Mouse (Mus musculus) thymus, postnatal 14 days (tissue): ENCODE measurements around the gene Iqce.

Source experiments
- DNase-seq: peaks from one replicate; pipeline ENCODE4 v3.0.0; 2021

The Iqce gene

DNA sequence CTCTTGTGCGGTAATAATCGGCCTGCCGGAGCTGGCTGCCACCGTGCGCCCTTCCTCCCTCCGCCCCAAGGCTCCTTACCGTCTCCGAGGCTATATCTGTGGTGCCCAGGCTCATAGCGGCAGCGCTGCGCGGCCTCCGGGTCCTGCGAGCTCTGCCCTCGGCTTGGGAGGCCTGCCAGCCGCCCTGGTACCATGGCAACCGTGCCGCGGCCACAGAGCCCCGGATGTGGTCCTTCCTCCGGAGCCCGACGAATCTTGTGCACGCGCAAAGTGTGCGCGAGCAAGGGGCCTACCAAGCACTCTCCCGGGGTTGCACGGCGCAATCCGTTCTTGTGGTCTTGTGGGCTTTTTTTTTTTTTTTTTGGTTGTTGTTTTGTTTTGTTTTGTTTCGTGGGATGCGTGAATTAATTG lies at the start of gene Iqce:
Gene Iqce (minus strand): TSS at position 276 of the 411 bp plus-strand sequence.
- peak; percentile 97 for DNase-seq

DNA sequence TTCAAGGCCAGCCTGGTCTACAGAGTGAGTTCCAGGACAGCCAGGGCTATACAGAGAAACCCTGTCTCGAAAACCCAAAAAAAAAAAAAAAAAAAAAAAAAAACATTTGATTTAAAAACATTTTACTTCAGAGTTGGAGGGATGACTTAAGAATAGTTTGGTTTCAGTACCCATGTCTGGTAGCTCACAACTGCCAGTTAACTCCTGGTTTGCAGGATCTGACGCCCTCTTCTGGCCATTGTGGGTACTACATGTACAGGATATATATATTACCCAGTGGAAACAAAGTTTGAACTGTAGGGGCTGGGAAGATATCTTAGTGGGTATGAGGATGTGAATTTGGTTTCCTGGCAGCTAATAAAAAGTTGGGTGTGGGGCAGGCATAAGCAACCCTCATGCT lies 48.7 kb upstream of the Iqce start:
- DNase-seq: peak; percentile 51

DNA sequence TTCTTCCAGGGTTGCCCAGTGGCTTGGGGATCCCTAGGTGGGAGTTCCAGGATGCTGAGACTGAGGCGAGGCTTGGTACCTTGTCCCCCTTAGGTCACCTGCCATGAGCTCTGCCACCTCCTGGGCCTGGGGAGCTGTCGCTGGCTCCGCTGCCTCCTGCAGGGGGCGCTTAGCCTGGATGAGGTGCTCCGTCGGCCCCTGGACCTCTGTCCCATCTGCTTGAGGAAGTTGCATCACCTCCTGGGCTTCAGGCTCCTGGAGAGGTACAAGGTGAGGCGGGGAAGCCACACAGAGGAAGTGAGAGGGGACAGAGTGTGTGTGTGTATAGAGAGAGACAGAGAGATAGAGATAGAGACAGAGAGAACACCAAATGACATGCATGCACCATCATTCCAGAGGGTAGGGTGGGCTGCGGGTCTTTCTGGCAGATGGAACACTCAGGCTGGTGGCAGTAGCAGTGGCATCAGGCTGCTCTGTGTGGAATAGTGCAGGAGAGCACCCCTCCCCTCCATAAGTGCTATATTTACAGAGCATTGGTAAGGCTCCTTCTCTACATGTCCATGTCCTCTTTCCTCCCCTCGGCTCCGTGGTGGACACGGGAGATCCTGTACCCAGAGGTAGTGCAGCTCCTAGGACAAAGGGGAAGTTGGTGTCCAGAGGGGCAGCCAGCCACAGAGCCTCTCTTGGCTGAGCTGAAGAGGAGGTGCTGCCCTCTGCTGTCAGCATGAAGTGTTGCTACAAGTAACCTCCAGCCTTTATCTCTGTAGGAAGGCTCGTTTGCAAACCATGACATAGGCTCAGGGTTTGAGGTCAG lies 47.1 kb upstream of the Iqce start:
- DNase-seq: peak; percentile 73

DNA sequence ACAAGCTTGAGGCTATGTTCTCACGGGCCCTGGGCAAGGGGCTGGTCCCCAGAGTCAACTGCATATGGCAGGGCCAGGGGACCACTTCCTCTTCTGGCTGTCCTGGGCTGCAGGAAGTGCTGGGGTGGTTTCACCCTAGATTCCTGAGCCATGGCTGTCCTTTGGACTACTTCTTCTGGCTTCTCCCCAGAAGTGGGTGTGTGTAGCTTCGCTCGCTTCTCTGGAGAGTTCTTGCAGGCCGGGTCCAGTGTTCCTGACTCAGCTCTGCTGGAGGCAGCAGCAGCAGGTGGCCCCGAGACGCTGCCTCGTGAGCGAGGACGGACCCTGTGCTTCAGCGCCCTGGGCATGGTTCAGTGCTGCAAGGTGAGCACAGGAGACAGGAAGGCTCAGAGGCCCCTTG lies 46.2 kb upstream of the Iqce start:
- DNase-seq: no peak

DNA sequence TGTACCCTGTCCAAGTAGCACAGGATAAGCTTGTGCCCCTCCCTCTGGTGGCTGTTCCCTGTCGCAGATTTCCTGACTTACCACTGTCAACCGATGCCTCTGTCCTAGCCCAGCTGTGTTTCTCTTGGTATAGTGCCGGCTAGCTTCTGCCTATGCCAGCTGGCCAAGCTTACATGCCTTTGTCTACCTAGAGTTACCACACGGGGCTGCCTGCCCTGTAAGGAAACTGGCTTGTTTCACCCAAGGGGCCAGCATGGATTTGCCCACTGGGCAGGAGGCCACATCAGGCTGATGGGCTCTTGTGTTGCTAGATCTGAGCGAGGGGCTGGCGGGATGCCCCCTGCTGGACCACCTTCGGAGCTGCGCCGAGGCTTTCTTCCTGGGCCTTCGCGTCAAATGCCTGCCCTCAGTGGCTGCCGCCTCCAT lies 41.5 kb upstream of the Iqce start:
- DNase-seq: peak; percentile 22

DNA sequence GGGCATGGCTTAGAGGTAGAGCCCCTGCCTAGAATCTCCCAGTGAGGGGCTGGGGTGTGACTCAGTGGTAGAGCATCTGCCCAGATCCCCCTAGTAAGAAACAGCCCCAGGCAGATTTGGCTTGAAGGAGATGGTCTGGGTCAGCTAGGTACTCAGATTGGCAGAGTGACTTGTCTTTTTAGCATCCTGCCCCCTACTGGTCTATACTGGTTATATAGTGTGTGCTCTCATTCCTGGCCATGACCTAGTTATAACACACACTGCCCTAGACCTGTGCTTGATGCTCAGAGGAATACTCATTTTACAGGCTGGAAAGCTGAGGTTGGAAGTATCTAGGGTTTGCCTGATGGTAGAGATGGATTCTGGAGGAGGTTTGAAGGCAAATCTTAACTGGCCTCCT lies 39.7 kb upstream of the Iqce start:
- no peak for DNase-seq

DNA sequence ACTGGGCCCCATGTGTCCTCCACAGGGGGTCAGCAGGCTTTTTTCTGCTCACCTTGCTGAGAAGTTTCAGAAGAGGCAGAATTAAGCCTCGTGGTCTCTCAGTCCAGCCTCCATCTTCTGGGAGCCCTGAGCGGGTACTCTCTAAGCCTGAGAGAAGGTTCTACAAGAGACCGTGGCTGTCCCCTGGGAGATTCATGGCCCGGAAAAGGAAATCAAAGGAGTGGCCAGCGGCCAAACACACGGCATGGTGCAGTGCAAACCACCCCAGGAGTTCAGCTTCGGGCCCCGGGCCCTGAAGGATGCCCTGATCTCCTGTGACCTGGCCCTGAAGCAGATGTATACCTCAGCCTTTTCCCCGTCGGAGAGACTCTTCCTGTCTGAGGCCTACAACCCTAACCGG lies 38.9 kb upstream of the Iqce start:
- no peak for DNase-seq

DNA sequence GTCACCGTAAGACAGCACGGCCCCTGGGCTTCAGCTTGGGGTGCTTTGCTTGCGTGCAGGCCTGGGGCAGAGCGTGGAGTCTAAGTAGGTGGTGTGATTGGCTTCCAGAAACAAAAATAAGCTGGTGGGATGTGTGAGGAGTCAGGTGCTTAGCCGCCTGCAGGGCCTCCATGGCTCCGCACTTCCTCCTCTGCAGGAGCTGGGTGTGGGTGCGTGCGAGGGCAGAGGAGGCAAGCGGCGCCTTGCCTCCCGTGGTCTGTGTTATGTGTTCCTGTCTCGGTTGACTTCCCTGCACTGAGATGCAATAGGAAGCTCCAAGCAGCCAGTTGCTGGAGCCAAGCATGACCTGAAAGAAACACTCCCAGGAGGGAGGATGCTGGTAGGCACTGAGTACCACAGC lies 37.6 kb upstream of the Iqce start:
- no peak for DNase-seq

DNA sequence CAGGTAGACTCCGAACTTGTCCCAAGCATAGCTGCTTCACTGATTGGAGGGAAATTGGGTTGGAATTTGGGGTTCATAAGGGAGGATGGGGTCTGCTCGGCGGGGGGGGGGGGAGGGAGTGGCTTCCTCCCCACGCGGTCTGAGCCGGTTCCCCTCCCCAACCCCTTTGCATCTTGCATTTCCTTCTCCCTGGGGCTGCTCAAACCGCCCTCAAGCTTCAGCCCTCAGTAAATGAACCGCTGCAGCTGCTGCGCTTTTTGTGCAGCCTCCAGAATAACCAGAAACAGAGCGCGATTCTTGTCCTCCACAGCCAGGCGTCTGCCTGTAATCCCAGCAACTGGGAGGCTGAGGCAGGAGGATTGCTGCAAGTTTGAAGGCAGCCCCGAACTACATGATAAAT lies 34.0 kb upstream of the Iqce start:
- peak; percentile 49 for DNase-seq

DNA sequence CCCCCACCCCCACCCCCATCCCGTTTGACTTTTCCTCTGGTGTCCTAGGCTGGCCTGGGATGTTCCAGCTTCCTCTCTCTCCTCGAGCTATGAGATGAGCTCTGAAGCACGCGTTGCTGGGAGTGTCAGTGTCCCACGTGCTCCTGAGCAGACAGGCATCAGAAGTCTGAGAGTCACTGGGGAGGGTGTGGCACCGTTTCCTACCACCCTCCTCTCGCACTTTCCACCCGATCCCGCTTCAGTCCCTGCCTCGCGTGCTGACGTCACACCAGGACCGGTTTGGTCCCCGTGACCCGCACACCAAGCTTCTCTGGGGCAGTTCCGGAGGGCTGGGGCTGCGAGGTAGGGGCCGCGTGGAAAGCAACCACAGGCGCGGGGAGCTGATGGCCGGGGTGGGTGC lies 33.1 kb upstream of the Iqce start:
- DNase-seq: peak; percentile 29

DNA sequence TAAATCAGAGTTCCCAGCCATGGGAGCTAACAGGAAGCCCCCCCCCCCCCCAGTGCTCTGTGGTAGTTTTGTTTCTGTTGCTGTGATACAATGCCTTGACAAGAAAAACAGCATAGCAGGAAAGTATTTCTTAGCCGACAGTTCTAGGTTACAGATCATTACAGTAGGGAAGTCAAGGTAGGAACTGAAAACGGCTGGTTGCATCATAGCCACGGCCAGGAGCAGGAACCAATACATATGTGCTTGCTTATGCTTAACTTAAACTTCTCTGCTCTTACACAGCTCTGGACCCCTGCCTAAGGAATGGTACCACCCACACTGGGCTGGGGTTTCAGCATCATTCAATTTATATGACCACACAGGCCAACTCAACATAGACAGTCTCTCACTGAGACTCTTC lies 31.2 kb upstream of the Iqce start:
- no peak for DNase-seq

DNA sequence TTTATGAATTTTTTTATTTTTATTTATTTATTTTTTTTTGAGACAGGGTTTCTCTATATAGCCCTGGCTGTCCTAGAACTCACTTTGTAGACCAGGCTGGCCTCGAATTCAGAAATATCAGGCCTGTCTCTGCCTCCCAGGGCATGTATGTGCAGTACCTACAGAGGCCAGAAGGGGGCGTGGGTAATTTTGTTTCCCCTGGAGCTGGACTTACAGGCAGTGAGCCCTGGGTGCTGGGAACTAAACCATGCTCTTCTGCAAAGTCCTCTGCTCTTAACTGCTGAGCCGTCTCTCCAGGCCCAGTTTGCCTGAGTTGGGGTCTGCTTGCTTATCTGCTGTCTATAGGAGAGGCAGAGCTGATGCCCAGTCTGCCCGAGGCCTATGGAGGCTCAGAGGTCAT lies 30.0 kb upstream of the Iqce start:
- DNase-seq: peak; percentile 48

DNA sequence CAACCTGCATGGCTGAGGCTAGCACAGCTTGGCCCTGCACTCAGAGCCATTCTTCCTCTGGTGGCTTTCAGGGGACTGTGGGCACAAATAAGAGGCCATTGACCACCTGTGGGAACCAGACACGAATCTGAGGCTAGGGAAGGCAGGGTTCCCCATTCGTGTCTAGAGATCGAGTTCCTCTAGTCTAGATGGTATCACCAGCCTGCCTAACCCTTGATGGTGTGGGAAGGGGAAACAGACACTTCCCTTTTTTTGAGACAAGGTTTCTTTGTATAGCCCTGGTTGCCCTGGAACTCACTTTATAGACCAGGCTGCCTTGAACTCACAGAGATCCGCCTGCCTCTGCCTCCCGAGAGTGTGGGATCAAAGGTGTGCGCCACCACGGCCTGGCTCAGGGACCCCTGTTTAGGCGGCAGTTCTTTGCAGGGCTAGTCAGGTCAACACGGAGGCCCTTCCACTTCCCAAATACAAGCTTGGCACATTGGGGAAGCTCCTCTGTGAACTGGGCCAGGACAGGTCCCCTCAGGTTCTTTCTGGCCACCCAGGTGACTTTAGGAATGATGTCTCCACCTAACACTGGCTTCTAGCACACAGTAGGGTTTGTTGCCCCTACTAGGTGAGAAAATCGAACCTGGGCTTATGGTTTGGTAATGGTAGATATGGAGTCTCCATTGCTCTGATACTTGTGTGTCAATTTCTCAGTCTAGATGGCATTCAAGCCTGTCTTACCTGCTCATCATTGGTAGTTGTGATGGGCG lies 29.0 kb upstream of the Iqce start:
- DNase-seq: no peak

DNA sequence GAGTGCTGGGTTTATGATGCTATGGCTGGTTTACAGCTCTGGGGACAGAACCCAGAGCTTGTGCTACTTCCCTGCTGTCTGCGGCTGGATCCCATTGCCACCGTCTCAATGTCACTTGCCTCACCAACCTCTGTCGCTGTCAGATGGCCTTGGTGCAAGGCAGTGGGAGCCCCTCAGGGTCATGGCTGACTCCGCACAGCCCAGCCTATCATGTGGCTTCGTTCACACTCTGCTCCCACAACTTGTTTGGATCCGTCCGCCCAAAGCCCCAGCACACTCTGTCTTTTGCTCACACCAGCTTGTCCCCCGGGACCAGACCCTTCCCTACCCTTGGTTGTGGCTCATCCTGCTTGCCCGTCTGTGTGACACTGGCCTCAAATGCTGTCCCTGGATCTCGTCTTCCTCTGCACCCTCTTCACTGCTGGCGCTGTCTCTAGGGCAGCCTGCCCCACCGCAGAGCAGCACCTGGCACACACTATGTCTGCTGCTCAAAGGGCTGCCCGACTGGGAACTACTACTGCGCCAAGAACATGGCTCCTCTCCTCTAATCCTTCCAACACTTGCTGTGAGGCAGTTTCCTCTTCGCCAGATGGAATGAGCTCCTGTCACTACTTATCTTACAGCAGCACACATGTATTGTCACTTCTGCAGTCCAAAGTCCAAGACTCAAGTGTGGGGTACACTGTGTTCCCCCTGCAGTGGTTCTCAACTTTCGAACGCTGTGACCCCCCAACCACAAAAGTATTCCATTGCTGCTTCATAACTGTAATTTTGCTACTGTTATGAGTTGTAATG lies 25.0 kb upstream of the Iqce start:
- DNase-seq: no peak

DNA sequence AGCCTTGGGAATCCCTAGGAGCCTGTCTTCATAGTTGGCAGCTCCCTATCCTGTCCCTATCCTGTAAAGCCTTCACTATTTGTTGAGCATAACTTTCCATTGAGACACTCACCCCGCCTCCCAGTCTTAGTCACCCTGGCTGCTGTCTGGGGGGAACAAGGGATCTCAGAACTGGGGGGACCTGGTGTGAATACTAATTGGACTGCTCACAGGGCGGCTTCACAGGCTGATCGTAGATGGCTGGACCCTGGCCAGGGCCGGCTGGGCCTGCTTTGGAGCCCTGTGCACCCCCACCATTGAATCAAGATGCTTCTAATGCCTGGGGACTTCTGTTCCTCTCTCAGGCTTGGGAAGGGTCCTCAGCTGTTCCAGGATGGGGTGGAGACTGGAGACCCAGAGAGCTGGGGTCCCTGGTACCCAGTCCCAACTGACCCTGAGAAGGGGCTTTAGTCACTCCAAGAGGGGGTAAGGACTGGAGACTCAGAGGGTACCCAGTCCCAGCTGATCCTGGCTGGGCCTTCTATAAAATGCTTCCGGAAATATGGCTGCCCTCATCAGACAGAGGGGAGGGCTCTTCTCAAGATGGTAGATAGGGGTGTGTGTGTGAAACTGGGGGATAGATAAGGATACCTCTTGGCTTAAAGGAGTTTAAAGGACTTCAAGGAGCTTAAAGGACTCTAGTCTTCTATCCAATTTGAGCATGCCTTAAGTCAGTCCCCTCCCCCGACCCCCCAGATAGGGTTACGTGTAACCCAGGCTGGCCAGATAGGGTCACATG lies 24.1 kb upstream of the Iqce start:
- DNase-seq: no peak

DNA sequence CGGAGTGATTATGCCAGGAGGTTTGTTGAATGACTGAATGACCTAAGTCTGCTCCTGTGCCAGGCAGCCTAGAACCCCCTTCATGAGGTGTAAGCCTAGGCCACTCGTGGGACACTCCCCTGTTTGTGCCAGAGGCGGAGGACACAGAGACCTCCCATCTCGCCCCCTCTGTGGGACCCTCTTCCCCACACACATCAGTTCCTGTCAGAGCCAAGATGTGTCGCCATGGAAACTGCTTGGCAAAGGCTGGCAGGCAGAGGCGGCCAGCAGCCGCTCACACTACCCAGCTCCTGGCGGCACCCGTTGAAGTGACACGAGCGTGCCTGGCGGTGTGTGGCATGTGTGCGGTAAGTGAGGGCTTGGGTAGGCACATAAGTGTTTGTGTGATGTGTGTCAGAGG lies 21.6 kb upstream of the Iqce start, which contains the start of gene Amz1:
Gene Amz1 (plus strand): TSS at position 306 of the 400 bp plus-strand sequence.
- DNase-seq: no peak

DNA sequence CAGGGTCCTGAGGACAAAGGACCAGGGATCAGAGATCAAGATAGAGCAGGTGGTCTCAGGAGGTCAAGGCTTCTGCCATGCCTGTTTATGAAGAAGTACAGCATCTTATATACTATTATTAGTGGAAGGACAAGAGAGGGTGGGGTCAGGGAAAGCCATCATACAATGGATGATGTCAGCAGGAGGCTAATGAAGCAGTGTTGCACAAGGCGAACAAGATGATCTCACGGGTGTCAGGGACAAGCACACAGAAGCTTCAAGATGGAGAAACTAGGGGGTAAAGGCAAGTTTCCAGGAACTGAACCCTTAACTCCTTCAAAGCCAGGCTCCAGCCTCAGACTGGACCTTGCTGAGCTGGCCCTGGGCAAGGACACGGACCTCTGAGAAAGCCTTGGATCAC lies 19.9 kb upstream of the Iqce start:
- DNase-seq: no peak

DNA sequence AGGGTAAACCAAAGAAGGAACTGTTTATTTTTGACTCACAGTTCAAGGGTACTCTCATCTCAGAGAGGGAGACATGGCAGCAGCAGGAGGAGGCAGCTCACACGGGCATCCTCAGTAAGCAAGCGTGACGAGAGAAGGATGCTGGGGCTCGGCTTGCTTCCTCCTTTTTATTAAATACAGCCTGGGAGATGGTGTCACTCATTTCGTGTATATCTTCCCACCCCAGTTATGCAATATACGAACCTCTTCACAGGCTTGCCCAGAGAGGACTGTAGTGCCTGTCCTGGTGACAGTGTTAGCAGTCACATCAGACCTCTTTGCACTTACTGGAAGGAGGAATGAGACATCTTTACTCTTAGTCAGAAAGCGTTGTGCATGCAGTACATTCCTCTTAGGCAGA lies 18.6 kb upstream of the Iqce start:
- DNase-seq: no peak

DNA sequence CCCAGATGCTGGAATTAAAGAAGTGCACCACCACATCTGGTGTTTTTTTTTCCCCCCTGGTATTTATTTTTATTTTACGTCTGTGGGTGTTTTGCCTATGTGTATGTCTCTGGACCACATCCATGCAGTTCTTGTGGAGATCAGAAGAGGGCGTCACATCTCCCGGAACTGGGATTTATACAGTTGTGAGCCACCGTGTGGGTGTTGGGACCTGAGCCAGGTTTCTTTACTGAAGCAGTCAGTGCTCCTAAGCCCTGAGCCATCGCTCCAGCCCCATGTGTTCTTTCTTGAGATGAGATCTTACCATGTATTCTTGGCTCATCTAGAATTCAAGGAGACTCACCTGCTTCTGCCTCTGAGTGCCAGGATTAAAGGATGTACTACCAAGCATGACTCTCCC lies 8.9 kb upstream of the Iqce start:
- no peak for DNase-seq

DNA sequence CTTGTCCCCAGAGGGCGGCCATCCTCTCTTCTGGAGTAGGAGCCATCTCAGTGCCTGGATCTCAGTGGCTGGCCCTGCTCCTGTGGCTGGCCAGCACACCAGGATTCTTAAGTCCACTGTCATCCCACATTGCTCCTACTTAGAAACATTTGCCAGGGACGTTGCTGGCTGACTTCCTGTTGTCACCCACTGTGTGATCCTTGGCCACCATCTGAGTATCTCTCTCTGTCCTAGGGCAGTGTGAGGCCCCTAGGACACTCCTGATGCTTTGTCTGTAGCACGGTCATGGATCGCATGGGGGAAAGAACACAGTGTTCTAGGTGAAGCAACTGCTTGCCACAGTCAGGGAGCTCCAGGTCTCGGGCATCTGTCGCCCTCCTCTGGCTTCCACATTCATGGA lies 8.1 kb upstream of the Iqce start:
- no peak for DNase-seq

DNA sequence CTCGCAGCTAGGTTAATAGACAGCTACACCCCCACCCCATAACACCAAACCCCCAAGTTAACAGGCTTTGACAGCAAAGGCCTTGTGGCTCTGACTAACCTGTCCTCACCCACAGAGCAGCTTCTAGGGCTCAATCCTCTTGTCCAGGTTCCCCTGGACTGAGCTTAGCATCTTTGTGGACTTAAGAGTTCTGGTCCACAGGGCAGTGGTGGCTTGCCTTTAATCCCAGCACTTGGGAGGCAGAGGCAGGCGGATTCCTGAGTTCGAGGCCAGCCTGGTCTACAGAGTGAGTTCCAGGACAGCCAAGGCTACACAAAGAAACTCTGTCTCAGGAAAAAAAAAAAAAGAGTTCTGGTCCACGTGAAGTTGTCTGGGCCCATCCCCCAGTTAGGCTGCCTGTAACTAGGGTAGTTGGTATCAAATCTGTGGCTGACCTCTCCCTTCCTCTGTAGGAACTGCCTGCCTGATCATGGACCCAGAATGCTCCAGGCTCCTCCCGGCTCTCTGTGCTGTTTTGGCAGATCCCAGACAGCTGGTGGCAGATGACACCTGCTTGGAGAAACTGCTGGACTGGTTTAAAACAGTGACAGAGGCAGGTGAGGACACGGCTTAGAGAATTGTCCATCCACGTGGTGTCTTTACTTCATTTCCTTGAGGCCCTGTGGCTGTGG lies 3.5 kb upstream of the Iqce start:
- peak; percentile 14 for DNase-seq
